Mouse (Mus musculus): ENCODE measurements at regions not wholly inside any gene's neighbourhood (a gene's known extent, or its start where the extent isn't known, plus 50 kb on each side); places are given as distances from the start of the nearest gene placed in this dataset.

DNA sequence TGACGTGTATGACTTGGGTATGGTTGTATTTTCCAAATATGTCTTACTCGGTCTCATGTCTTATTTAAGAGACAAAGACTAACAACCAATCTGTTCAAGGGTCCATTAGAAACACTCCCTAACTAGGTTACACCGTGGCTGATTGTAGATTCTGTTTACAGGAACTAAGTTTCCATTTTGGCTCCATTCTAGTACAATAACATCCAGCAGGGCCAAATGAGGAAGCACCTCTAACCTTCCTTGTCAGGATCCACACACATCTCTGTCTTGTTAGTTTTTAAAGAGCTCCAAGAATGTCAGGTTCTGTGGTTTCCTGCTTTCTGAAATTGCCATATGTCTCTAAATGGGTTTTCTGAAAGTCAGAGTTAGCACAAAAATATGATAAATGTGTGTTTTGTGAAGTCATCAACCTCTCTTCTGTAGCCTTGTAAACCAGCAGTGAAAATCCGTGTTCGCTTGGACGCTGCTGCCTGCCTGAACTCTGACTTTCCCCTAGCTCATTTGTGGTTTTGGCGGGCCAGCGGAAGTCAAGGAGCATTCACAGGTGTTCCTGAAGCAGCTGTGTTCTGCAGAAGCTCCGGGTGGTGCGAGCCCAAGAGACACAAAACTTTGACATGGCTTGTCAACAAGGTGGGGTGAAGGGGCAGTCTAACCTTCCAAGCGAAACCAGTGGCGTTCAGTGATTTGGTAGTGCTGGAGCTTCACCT is 76.8 kb downstream of the Otud1 start:
- peak; percentile 78 for DNase-seq
- 16% methylated on average over 12 of the region's 12 CpGs for WGBS
- no peak for TF ChIP-seq POLR2A (IDR thresholded peaks at IDR 0.05; ENCODE audit: control insufficient read depth, extremely low read depth, insufficient read depth, low read length, poor library complexity)
- no peak for TF ChIP-seq CTCF (IDR thresholded peaks at IDR 0.05; ENCODE audit: borderline replicate concordance, control insufficient read depth, extremely low read depth, insufficient read depth, low read length, poor library complexity)

DNA sequence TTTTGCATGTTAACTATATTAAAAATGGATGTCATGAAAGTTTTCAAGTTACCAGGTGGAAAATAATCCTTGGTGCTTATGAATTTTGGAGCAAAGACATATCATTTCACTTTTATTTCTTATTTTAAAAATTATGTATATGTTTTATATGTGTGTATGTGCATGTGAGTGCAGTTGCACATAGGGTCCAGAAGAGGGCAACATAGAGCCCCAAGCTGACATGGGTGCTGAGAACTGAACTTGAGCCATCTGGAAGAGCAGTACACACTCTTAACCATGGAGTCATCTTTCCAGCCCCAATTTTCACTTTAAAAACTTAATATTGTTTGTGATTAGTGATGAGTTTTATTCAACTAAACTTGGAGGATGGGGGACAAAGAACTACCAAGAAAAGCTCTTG is 84.0 kb downstream of the Otud1 start:
- DNase-seq: no peak
- TF ChIP-seq CTCF (IDR thresholded peaks at IDR 0.05; ENCODE audit: borderline replicate concordance, control insufficient read depth, extremely low read depth, insufficient read depth, low read length, poor library complexity) (no peak), POLR2A (IDR thresholded peaks at IDR 0.05; ENCODE audit: control insufficient read depth, extremely low read depth, insufficient read depth, low read length, poor library complexity) (no peak)
- Histone ChIP-seq H3K36me3 (ENCODE audit: control insufficient read depth, insufficient read depth, low read length) (no peaks in the 10 kb centered on the region), H3K4me1 (replicated peaks; ENCODE audit: control insufficient read depth, insufficient read depth, low read length) (no peaks in the 10 kb centered on the region), H3K27ac (ENCODE audit: control insufficient read depth, insufficient read depth, low read length) (no peak overlapping the region), H3K27me3 (ENCODE audit: control insufficient read depth, insufficient read depth, low read length) (no peaks in the 10 kb centered on the region), H3K4me3 (ENCODE audit: control insufficient read depth, insufficient read depth, low read length) (no peak overlapping the region)

More for the DNA sequence above, 76.8 kb downstream of the Otud1 start:
- Histone ChIP-seq H3K27me3 (ENCODE audit: control insufficient read depth, insufficient read depth, low read length) (no peaks in the 10 kb centered on the region), H3K4me1 (replicated peaks; ENCODE audit: control insufficient read depth, insufficient read depth, low read length) (peaks cover 9% of the 10 kb centered on the region), H3K36me3 (ENCODE audit: control insufficient read depth, insufficient read depth, low read length) (no peaks in the 10 kb centered on the region), H3K4me3 (ENCODE audit: control insufficient read depth, insufficient read depth, low read length) (no peak overlapping the region), H3K27ac (ENCODE audit: control insufficient read depth, insufficient read depth, low read length) (0 out of 2 replicates have a peak overlapping the region, but pooled peaks have one; percentile 1)

GRCm38 (mm10) chr2:19743467-19743866 is 85.9 kb downstream of the Otud1 start:
- WGBS: 91% methylated on average over 4 of the region's 4 CpGs

GRCm38 (mm10) chr2:19744986-19745660 is 87.6 kb downstream of the Otud1 start:
- H3K27me3 ChIP-seq (ENCODE audit: control insufficient read depth, insufficient read depth, low read length): no peaks in the 10 kb centered on the region

More at GRCm38 (mm10) chr2:19743467-19743866, 85.9 kb downstream of the Otud1 start:
- no peak for DNase-seq
- Histone ChIP-seq H3K36me3 (ENCODE audit: control insufficient read depth, insufficient read depth, low read length) (no peaks in the 10 kb centered on the region), H3K4me3 (ENCODE audit: control insufficient read depth, insufficient read depth, low read length) (no peak overlapping the region), H3K27ac (ENCODE audit: control insufficient read depth, insufficient read depth, low read length) (no peak overlapping the region), H3K4me1 (replicated peaks; ENCODE audit: control insufficient read depth, insufficient read depth, low read length) (no peaks in the 10 kb centered on the region), H3K27me3 (ENCODE audit: control insufficient read depth, insufficient read depth, low read length) (no peaks in the 10 kb centered on the region)
- TF ChIP-seq CTCF (IDR thresholded peaks at IDR 0.05; ENCODE audit: borderline replicate concordance, control insufficient read depth, extremely low read depth, insufficient read depth, low read length, poor library complexity) (no peak), POLR2A (IDR thresholded peaks at IDR 0.05; ENCODE audit: control insufficient read depth, extremely low read depth, insufficient read depth, low read length, poor library complexity) (no peak)

DNA sequence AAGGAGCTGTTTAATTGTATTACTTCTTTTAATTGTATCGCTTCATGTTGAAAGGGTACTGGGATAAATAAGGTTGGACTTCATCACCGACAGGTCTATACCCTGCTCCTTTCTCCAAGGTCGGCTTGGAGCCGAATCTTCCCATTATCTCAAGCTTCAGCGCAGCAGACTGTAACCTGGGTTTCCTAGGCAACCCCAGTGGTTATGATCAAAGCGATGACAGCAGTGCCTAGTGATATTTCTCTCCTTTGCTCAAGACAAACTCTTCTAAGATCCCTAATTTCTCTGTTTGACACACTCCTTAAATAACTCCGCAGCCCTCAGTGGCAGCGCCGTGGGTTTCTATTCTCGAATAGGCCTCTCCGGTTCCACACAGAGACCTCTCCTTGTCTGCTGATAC is 95.2 kb downstream of the Otud1 start:
- Histone ChIP-seq H3K4me1 (replicated peaks; ENCODE audit: control insufficient read depth, insufficient read depth, low read length) (no peaks in the 10 kb centered on the region), H3K27ac (ENCODE audit: control insufficient read depth, insufficient read depth, low read length) (no peak overlapping the region), H3K36me3 (ENCODE audit: control insufficient read depth, insufficient read depth, low read length) (no peaks in the 10 kb centered on the region), H3K27me3 (ENCODE audit: control insufficient read depth, insufficient read depth, low read length) (no peaks in the 10 kb centered on the region), H3K4me3 (ENCODE audit: control insufficient read depth, insufficient read depth, low read length) (no peak overlapping the region)
- DNase-seq: no peak
- WGBS: 94% methylated on average over 11 of the region's 11 CpGs
- TF ChIP-seq POLR2A (IDR thresholded peaks at IDR 0.05; ENCODE audit: control insufficient read depth, extremely low read depth, insufficient read depth, low read length, poor library complexity): no peak
- no peak for TF ChIP-seq CTCF (IDR thresholded peaks at IDR 0.05; ENCODE audit: borderline replicate concordance, control insufficient read depth, extremely low read depth, insufficient read depth, low read length, poor library complexity)

More at GRCm38 (mm10) chr2:19744986-19745660, 87.6 kb downstream of the Otud1 start:
- WGBS: 97% methylated on average over 2 of the region's 2 CpGs
- H3K27ac ChIP-seq (ENCODE audit: control insufficient read depth, insufficient read depth, low read length): no peak overlapping the region
- no peak for TF ChIP-seq CTCF (IDR thresholded peaks at IDR 0.05; ENCODE audit: borderline replicate concordance, control insufficient read depth, extremely low read depth, insufficient read depth, low read length, poor library complexity)
- no peak for TF ChIP-seq POLR2A (IDR thresholded peaks at IDR 0.05; ENCODE audit: control insufficient read depth, extremely low read depth, insufficient read depth, low read length, poor library complexity)
- no peak overlapping the region for H3K4me3 ChIP-seq (ENCODE audit: control insufficient read depth, insufficient read depth, low read length)
- H3K4me1 ChIP-seq (replicated peaks; ENCODE audit: control insufficient read depth, insufficient read depth, low read length): no peaks in the 10 kb centered on the region
- DNase-seq: no peak
- no peaks in the 10 kb centered on the region for H3K36me3 ChIP-seq (ENCODE audit: control insufficient read depth, insufficient read depth, low read length)

- TF ChIP-seq POLR2A (IDR thresholded peaks at IDR 0.05; ENCODE audit: control insufficient read depth, extremely low read depth, insufficient read depth, low read length, poor library complexity) (no peak), CTCF (IDR thresholded peaks at IDR 0.05; ENCODE audit: borderline replicate concordance, control insufficient read depth, extremely low read depth, insufficient read depth, low read length, poor library complexity) (no peak)
- no peak overlapping the region for H3K4me3 ChIP-seq (ENCODE audit: control insufficient read depth, insufficient read depth, low read length)
- H3K36me3 ChIP-seq (ENCODE audit: control insufficient read depth, insufficient read depth, low read length): no peaks in the 10 kb centered on the region
- H3K27me3 ChIP-seq (ENCODE audit: control insufficient read depth, insufficient read depth, low read length): no peaks in the 10 kb centered on the region
- no peaks in the 10 kb centered on the region for H3K4me1 ChIP-seq (replicated peaks; ENCODE audit: control insufficient read depth, insufficient read depth, low read length)
- no peak overlapping the region for H3K27ac ChIP-seq (ENCODE audit: control insufficient read depth, insufficient read depth, low read length)
- no peak for DNase-seq
Measured at GRCm38 (mm10) chr2:19753479-19753878, 95.9 kb downstream of the Otud1 start.
